Mouse (Mus musculus) heart, adult 18-20 months (tissue): ENCODE results near the gene Olfr1105. TPM values are rescaled to one million over a fixed set of nuclear protein-coding genes. Genes with fewer than 3 reads are reported as not detected.

Experiments used
- DNase-seq, 2 experiments: peaks; one replicate each; pipeline ENCODE4 v3.0.0; 2021 to 2022; ENCODE audit warnings: mixed read lengths in 1 of 2
- long read RNA-seq, 2 experiments: library from polyadenylated mRNA; stranded (forward); transcript quantifications; one replicate each; pipeline ENCODE4 v2.0.0; 2021
- total RNA-seq, 2 experiments: library from RNA; stranded (reverse); gene quantifications; 2 replicates each; pipeline ENCODE4 v1.2.3; 2021

Olfr1105 gene
- total RNA-seq, result not detected
- long read RNA-seq, experiment 1, result 0 reads
- long read RNA-seq, experiment 2, result 0 reads

DNA sequence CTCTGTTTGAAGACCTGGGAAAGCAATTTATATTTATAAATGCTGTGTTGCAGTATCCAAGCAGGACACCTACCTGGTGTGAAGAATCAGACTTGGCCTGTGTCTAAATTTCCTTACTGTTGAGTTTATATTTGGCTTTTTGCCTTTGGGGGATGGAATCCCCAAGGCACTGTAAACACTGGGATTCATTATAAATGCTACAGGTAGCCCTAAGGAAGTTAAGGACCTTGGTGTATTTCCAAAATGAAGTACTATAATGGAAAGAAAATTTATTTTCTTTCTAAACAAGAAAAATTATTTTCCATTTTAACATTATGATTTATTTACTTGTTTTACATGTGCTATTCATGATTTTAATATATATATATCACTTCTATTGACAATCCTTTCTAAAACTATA is at the start of gene Olfr1105:
Olfr1105 (minus strand) TSS at position 101 of the 400 bp plus-strand sequence.
- no peak for DNase-seq

DNA sequence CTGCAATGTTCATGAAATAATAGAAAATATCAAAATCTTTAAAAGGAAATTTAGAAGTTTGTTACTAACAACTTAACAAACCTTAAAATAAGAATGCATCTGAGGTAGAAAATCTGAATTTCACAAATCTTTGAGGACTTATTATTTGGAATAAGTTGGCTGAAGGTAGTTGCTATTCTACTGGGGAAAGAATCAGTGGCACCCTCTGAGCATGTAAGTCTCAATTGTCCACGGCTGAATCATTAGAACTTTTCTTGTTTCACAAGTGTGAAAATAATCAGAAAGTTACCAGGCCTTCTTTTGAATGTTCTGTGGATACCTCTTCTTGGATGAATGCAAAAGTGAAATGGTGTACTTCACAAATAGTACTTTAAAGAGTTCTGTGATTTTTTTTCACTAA is 39.4 kb upstream of the Olfr1105 start, which contains the start of gene Olfr1107:
Olfr1107 (minus strand) TSS at position 101 of the 400 bp plus-strand sequence.
- DNase-seq, result no peak

DNA sequence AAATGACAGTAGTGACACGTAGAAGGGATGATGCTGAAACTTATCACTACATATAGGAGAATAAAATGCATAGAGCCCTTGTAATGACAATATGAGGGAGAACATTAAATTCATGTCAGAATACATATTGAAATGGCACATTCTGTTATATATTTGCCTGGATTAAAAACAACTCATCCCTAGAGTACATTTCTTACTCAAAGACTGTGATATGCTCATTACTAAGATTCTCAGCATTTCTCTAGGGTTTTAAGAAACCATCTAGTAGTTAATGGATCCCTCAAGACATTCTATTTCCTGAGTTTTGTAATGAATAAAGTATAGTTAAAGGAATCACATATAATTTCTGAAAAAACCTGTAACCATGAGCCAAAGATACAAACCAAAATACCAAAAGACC is 15.8 kb upstream of the Olfr1105 start, which contains the start of gene Olfr1106:
Olfr1106 (minus strand) TSS at position 101 of the 400 bp plus-strand sequence.
- no peak for DNase-seq

DNA sequence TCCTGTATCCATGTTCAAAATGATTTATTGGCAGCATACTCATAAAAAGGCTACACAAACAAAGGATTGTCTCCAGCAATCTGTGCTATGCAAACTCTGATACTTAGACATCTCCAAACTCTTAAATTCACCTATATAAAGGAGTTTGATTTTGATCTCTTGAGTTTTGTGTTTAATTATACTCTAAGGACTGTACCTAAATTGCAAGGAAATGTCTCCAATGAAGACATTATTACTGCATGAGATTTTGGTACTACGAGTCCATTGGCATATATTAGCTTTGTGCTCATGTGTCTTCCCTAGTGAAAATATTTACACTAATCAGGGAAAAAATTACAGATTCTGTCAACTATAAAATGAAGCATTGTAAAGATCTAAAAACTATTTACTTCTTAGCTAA is 9.4 kb downstream of the Olfr1105 start, which contains the start of gene Olfr1104:
Olfr1104 (minus strand) TSS at position 101 of the 400 bp plus-strand sequence.
- DNase-seq, result no peak

DNA sequence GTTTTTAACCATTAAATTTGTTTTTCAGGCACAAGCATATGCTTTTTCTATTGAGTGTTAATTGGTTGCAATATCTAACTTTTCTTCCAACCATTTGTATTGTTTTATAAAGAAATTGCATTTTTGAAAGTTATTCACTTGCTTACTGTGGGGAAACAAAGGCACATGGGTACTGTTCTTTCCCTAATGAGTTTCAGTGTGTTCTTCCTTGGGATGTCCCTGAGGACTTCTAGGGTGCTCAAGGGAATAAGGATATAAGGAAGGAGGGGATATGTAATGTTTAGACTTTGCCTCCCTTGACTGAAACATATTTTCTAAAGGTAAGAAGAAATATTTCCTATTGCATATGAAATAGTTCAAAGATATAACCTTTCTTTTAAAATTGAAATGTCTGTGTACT is 38.2 kb downstream of the Olfr1105 start, which contains the start of gene Olfr1102:
Olfr1102 (plus strand) TSS at position 301 of the 400 bp plus-strand sequence.
- no peak for DNase-seq

DNA sequence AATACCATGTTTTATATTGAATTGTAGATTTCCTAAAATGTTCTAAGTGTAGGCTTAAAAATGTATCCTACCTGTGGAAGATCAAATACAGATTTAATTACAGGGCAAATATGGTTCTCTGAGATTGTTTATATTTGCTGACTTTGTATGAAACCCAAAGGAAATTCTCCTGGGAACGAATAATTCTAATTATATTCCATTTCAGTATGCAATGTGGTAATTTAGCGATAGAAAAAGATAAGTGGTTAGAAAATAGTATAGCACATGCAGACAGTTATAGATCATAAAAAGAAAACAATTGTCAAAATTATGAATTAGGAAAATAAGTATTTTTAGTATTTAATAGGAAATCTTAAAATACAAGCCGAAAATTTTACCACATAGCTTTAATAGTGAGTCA is 45.2 kb downstream of the Olfr1105 start, which contains the start of gene Olfr1101:
Olfr1101 (minus strand) TSS at position 101 of the 400 bp plus-strand sequence.
- no peak for DNase-seq

Other genes with a start within 250 kb of the Olfr1105 start
- gene Olfr141, start 226.5 kb downstream of the Olfr1105 start, total RNA-seq, result not detected
- not detected for gene Olfr1094, start 211.9 kb downstream of the Olfr1105 start, total RNA-seq
- not detected for gene Olfr1095, start 184.8 kb downstream of the Olfr1105 start, total RNA-seq
- gene Gm13723, start 161.7 kb downstream of the Olfr1105 start, total RNA-seq, result not detected
- gene Olfr1097, start 144.3 kb downstream of the Olfr1105 start, total RNA-seq, result not detected
- not detected for gene Olfr1098, start 112.0 kb downstream of the Olfr1105 start, total RNA-seq
- not detected for gene Olfr1099, start 75.8 kb downstream of the Olfr1105 start, total RNA-seq
- not detected for gene Olfr1100, start 56.6 kb downstream of the Olfr1105 start, total RNA-seq
- not detected for gene Olfr1101, start 45.3 kb downstream of the Olfr1105 start, total RNA-seq
- not detected for gene Olfr1102, start 38.1 kb downstream of the Olfr1105 start, total RNA-seq
- gene Olfr1104, start 9.5 kb downstream of the Olfr1105 start, total RNA-seq, result not detected
- gene Olfr1106, start 15.7 kb upstream of the Olfr1105 start, total RNA-seq, result not detected
- gene Olfr1107, start 39.3 kb upstream of the Olfr1105 start, total RNA-seq, result not detected
- not detected for gene Olfr1109, start 59.5 kb upstream of the Olfr1105 start, total RNA-seq
- gene Olfr259, start 78.0 kb upstream of the Olfr1105 start, total RNA-seq, result not detected
- not detected for gene Olfr1110, start 103.8 kb upstream of the Olfr1105 start, total RNA-seq
- gene Olfr1111, start 116.1 kb upstream of the Olfr1105 start, total RNA-seq, result not detected
- not detected for gene Olfr1112, start 151.3 kb upstream of the Olfr1105 start, total RNA-seq
- not detected for gene Olfr1113, start 172.4 kb upstream of the Olfr1105 start, total RNA-seq
- gene Olfr1115, start 211.5 kb upstream of the Olfr1105 start, total RNA-seq, result not detected
- gene Olfr1116, start 231.0 kb upstream of the Olfr1105 start, total RNA-seq, result not detected